Mouse (Mus musculus): ENCODE results near the gene Agr3. TPM values are rescaled to one million over a fixed set of nuclear protein-coding genes. Genes with fewer than 3 reads are reported as not detected.

Agr3 gene
- not detected for total RNA-seq (2023)

DNA sequence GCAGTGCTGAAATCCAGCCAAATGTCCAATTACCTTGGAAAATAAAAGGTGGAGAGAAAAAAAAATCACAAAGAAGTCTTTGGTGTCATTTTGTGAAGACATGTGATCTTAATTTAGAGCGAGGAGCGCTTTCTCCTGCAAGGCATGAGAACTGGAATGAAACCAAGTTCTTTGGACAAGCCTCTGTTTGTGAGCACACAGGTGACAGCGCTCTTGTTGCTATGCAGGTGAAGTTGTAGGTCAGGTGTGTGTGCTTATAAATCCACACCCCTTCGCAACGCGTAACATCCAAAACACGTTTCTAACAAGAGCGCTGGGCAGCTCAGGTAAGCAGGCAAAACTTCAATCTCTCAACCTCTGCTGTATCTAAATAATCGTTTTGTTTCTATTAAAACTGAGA lies at the start of gene Agr3:
Gene Agr3, plus strand, starts transcription at position 219 of the 400 bp plus-strand sequence.

DNA sequence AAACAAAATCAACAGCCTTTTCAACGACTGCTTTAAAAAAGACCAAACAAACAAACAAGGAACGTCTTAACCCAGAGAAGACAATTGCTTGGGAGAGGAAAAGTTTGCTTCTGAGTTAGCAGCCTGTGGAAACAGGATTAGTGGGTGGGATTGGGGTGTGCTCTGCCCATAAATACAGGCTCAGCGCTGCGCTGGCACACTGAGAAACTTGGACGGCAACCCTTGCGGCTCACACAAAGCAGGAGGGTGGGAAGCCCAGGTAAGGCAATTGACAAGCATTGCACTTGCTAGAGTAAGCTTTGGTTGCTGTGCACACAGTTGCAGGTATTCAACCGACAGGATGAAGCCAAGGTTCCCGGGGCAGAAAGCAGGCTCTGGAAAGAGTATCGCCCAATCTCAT lies 67.3 kb downstream of the Agr3 start, which contains the start of gene Agr2:
Gene Agr2, plus strand, starts transcription at position 197 of the 400 bp plus-strand sequence.

Other genes with a start within 250 kb of the Agr3 start
- gene Agr2, start 67.3 kb downstream of the Agr3 start, total RNA-seq (2023), result not detected
- 145 TPM for gene Tspan13, start 116.9 kb downstream of the Agr3 start, total RNA-seq (2023)
- 31.3 TPM for gene Ankmy2, start 231.5 kb downstream of the Agr3 start, total RNA-seq (2023)
- 237 TPM for gene Bzw2, start 232.5 kb downstream of the Agr3 start, total RNA-seq (2023)